Mouse (Mus musculus) right cerebral cortex, adult 18-20 months (tissue): ENCODE data around the gene Prdm13.

Experiments used
- DNase-seq: peaks from one replicate; pipeline ENCODE4 v3.0.0; 2022; ENCODE audit warnings: mixed read lengths

Gene Prdm13

DNA sequence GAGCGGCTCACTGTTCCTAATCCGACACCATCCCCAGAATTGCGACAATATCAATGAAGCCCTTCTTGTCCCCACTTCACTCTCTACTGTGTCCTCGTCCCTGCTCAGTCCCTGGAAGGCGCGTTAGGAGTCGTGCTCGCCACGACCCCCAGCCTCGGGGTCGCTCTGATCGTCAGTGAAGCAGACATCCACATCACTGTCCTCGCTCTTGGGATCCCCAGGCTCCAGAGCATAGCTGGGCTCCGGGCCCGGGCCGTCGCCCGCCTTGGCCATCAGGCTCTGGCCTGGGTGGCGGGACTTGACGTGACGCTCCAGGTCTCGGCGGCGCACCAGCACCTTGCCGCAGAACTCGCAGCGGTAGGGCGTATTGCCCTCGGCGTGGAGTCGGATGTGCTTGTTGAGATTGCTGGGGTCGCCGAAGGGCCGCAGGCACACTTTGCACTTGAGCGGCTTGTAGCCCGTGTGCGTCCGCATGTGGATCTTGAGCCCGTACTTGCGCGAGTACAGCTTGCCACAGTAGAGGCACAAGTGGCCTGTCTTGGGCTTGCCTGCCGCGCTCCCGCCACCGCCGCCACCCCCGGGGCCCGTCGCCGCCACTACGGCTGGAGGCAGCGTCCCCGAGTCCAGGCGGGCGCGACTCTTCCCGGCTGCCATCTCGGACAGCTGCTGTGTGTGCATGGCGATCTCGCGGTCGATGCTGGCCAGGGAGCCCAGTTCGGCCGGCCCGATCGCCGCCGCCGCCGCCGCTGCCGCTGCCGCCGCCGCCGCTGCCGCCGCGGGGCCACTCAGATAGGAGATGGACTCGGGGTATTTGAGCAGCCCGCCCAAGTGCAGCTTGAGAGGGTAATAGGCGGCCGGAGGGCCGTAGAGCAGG is 7.4 kb downstream of the Prdm13 start:
- no peak for DNase-seq

- DNase-seq: no peak
Measured at GRCm38 (mm10) chr4:21674691-21675090, 11.1 kb downstream of the Prdm13 start.

- DNase-seq: no peak
Measured at GRCm38 (mm10) chr4:21674042-21674441, 11.7 kb downstream of the Prdm13 start.

DNA sequence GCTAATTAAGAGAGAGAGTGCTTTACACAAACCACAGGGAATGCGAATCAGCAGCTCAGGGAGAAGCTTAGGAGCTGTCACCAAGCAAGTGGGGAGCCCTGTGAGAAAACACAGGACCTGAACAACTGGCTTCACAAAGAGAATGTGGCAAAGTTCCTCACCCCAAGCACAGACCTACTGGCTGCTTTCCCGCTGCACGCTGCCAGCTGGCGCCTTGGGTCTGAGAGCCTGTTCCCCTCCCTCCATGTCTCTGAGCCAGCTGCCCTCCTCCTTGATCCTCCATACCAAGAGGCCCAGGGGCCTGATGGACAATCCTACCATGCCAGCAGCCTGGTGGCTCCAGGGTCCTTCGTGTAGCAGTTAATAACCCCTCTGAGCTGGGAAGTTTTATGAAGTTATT is 19.8 kb downstream of the Prdm13 start:
- peak; percentile 23 for DNase-seq

DNA sequence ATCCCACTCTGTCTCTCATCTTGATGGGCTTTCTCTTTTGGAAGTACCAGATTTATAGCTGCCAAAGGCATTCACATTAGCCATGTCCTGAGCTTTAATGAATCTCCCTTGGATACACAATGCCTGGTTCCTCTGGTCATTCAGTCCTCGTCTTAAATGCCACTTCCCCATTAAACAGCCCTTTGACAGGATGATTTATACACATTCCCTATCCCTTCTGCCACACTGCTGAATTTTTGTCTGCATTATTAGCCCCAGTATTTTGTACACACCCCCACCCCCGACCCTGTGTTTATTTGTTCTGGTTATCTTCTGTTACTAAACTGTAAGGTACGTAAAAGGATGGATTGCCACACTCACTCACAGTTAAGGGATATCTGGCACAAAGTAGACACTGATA is 27.6 kb downstream of the Prdm13 start:
- DNase-seq: no peak

DNA sequence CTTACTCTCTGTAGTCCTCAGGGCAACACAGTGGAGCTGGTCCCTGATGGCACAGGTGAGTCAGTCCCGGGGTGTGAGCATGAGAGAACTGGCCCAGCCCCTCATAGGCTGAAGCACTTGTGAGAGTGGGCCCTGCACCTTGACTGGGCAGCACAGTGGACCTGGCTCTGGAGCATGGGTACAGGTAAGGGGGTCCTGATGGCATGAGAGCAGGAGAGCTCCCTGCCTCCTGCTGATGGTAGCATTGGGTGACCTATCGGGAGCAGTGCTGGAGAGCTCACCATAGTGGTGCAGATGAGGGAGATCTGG is 56.5 kb downstream of the Prdm13 start:
- no peak for DNase-seq

DNA sequence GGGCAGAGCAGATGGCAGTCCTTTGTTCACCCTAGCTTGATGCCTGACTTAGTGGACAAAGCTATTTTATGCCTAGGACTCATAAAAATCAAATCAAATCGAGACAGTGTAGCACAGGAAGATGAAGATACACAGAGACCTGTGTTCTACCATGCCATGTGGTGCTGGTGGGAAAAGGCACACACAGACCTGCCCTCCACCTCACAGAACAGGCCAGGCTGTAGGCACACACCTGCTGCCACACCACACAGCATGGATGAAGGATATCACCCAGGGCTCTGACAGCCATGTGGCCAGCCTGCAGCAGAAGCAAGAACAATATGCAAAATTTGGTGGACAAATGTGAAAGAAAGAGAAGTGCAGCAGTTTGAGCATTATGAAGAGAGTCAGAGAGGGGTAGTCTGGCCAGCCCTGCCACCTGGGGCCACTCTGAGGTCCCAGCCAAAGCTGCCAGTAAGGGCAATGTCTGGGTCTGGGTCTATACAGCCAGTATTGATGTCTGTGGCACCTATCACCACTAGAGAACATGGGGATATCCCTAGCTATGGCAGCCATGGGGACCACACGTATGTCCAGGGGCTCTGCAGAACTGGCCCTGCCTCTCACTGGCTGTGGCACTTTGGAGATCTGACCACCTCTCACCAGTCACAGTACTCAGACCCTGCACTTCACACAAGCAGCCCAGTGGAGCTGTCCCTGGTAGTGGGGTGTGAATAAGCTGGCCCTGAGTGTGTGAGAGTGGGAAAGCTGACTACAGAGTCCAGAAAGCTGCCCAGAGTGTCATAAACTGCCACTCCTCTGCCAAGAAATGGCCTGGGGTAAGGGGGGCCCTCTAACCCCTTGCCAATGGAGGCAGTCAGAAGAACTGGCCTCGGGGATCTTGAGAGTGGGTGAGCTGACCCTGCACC is 57.1 kb downstream of the Prdm13 start:
- no peak for DNase-seq
